Mouse (Mus musculus) limb, embryonic 12.5 days (tissue): ENCODE results near the gene Mboat2. TPM values are rescaled to one million over a fixed set of nuclear protein-coding genes. Genes with fewer than 3 reads are reported as not detected.

ENCODE experiments used
- ATAC-seq: fragments of 200-750 bp; cut with Nextera tagmentation; 2 replicates; pipeline ENCODE4 v1.8.0; 2017; ENCODE audit warnings: low read depth, moderate TSS enrichment; ENCODE audit not compliant: insufficient number of reproducible peaks, insufficient read depth, low FRiP score, low TSS enrichment
- H3K27ac ChIP-seq: fragments of 300-500 bp; sonication (generic); 2 replicates; pipeline ENCODE4 v1.5.1; 2016; ENCODE audit warnings: mild to moderate bottlenecking, moderate library complexity
- H3K27me3 ChIP-seq: fragments of 300-500 bp; sonication (generic); 2 replicates; pipeline ENCODE4 v1.6.1; 2016; ENCODE audit warnings: mild to moderate bottlenecking, moderate library complexity
- H3K36me3 ChIP-seq: fragments of 300-500 bp; sonication (generic); 2 replicates; pipeline ENCODE4 v1.6.1; 2016; ENCODE audit warnings: mild to moderate bottlenecking, moderate library complexity
- H3K4me1 ChIP-seq: fragments of 300-500 bp; sonication (generic); replicated peaks from 2 replicates; pipeline ENCODE4 v1.6.1; 2016
- H3K4me2 ChIP-seq: fragments of 300-500 bp; sonication (generic); 2 replicates; pipeline ENCODE4 v1.6.1; 2016; ENCODE audit warnings: mild to moderate bottlenecking, moderate library complexity
- H3K4me3 ChIP-seq: fragments of 300-500 bp; sonication (generic); replicated peaks from 2 replicates; pipeline ENCODE4 v1.5.1; 2016; ENCODE audit warnings: mild to moderate bottlenecking
- H3K9ac ChIP-seq: fragments of 300-500 bp; sonication (generic); replicated peaks from 2 replicates; pipeline ENCODE4 v1.6.1; 2016; ENCODE audit warnings: mild to moderate bottlenecking, moderate library complexity
- H3K9me3 ChIP-seq: fragments of 300-500 bp; sonication (generic); 2 replicates; pipeline ENCODE4 v1.6.1; 2016; ENCODE audit warnings: mild to moderate bottlenecking, moderate library complexity
- WGBS: fragments of 180-500 bp; shearing (Covaris S2); methylation state at CpG from one replicate; pipeline ENCODE4 v1.1.7; 2016; 5-methylcytosine and 5-hydroxymethylcytosine counted together
- polyA plus RNA-seq: library from polyadenylated mRNA; unstranded; fragments of >200 nt; fragmentation: Nextera tagmentation; extraction: Ambion mirVana; gene quantifications from 2 replicates; pipeline ENCODE4 v1.2.1, GENCODE M21; 2016

Mboat2 gene
- polyA plus RNA-seq, 1 experiment from 2014 or later, result 59.1 TPM

GRCm38 (mm10) chr12:24972371-24973350 is 142.0 kb downstream of the Mboat2 start:
- Histone ChIP-seq H3K4me3 (no peak overlapping the region), H3K4me2 (no peak overlapping the region), H3K4me1 (peaks cover 6% of the 10 kb centered on the region; the same call in 1 of the 2 replicates), H3K27ac (no peak overlapping the region), H3K27me3 (no peaks in the 10 kb centered on the region), H3K9ac (no peak overlapping the region), H3K9me3 (no peaks in the 10 kb centered on the region), H3K36me3 (no peaks in the 10 kb centered on the region)
- no peak for ATAC-seq
- WGBS, result 63% methylated on average over 8 of the region's 8 CpGs

- no peak overlapping the region for H3K4me3 ChIP-seq
- H3K36me3 ChIP-seq, result no peaks in the 10 kb centered on the region
- H3K9me3 ChIP-seq, result no peaks in the 10 kb centered on the region
- no peak overlapping the region for H3K27ac ChIP-seq
- H3K9ac ChIP-seq, result no peak overlapping the region
- WGBS, result 71% methylated on average over 5 of the region's 5 CpGs
- peaks cover 6% of the 10 kb centered on the region; the same call in 1 of the 2 replicates for H3K4me1 ChIP-seq
- H3K27me3 ChIP-seq, result no peaks in the 10 kb centered on the region
- no peak for ATAC-seq
- no peak overlapping the region for H3K4me2 ChIP-seq
These were observed 142.9 kb downstream of the Mboat2 start for GRCm38 (mm10) chr12:24973586-24973985.

GRCm38 (mm10) chr12:24974446-24975114 is 143.9 kb downstream of the Mboat2 start, which contains the start of gene Kidins220:
TSS of gene Kidins220 (plus strand) at chr12:24974925.
- H3K4me2 ChIP-seq, result peak within 1 kb of the TSS; percentile 54
- no peaks in the 10 kb centered on the region for H3K9me3 ChIP-seq
- ATAC-seq, result peak; percentile 86
- peaks cover 6% of the 10 kb centered on the region; the same call in 1 of the 2 replicates for H3K4me1 ChIP-seq
- H3K9ac ChIP-seq, result peak within 1 kb of the TSS; percentile 63
- H3K4me3 ChIP-seq, result peak within 1 kb of the TSS; percentile 70
- no peaks in the 10 kb centered on the region for H3K27me3 ChIP-seq
- H3K27ac ChIP-seq, result peak within 1 kb of the TSS; percentile 85
- 15% methylated on average over 29 of the region's 29 CpGs for WGBS
- no peaks in the 10 kb centered on the region for H3K36me3 ChIP-seq

GRCm38 (mm10) chr12:24975115-24975733 is 144.5 kb downstream of the Mboat2 start:
- H3K4me3 ChIP-seq, result peak overlapping the region; percentile 70
- no peaks in the 10 kb centered on the region for H3K27me3 ChIP-seq
- no peaks in the 10 kb centered on the region for H3K36me3 ChIP-seq
- peak overlapping the region; percentile 85 for H3K27ac ChIP-seq
- H3K9me3 ChIP-seq, result no peaks in the 10 kb centered on the region
- peak overlapping the region; percentile 54 for H3K4me2 ChIP-seq
- H3K9ac ChIP-seq, result peak overlapping the region; percentile 63
- H3K4me1 ChIP-seq, result peaks cover 6% of the 10 kb centered on the region; the same call in 1 of the 2 replicates
- ATAC-seq, result peak; percentile 82; the same call in 1 of the 2 replicates
- under 1% methylated on average over 26 of the region's 31 CpGs for WGBS

- H3K4me3 ChIP-seq, result no peak overlapping the region
- WGBS, result 91% methylated on average over 5 of the region's 5 CpGs
- no peak overlapping the region for H3K27ac ChIP-seq
- no peak overlapping the region for H3K4me2 ChIP-seq
- ATAC-seq, result no peak
- no peaks in the 10 kb centered on the region for H3K27me3 ChIP-seq
- H3K9ac ChIP-seq, result no peak overlapping the region
- H3K36me3 ChIP-seq, result peaks cover 48% of the 10 kb centered on the region
- H3K4me1 ChIP-seq, result no peaks in the 10 kb centered on the region
- no peaks in the 10 kb centered on the region for H3K9me3 ChIP-seq
These were observed 154.5 kb downstream of the Mboat2 start for GRCm38 (mm10) chr12:24985226-24985625.

GRCm38 (mm10) chr12:24995350-24995749 is 164.7 kb downstream of the Mboat2 start:
- H3K27me3 ChIP-seq, result no peaks in the 10 kb centered on the region
- no peaks in the 10 kb centered on the region for H3K4me1 ChIP-seq
- no peaks in the 10 kb centered on the region for H3K9me3 ChIP-seq
- WGBS, result 91% methylated on average over 4 of the region's 4 CpGs
- no peak for ATAC-seq
- H3K36me3 ChIP-seq, result peaks cover 91% of the 10 kb centered on the region
- H3K9ac ChIP-seq, result no peak overlapping the region
- no peak overlapping the region for H3K27ac ChIP-seq
- no peak overlapping the region for H3K4me3 ChIP-seq
- H3K4me2 ChIP-seq, result no peak overlapping the region

GRCm38 (mm10) chr12:25005350-25005749 is 174.7 kb downstream of the Mboat2 start:
- no peaks in the 10 kb centered on the region for H3K9me3 ChIP-seq
- 80% methylated on average over 6 of the region's 6 CpGs for WGBS
- no peak overlapping the region for H3K9ac ChIP-seq
- H3K4me2 ChIP-seq, result no peak overlapping the region
- H3K4me1 ChIP-seq, result no peaks in the 10 kb centered on the region
- no peak overlapping the region for H3K27ac ChIP-seq
- no peak for ATAC-seq
- H3K27me3 ChIP-seq, result no peaks in the 10 kb centered on the region
- no peak overlapping the region for H3K4me3 ChIP-seq
- H3K36me3 ChIP-seq, result peaks cover 67% of the 10 kb centered on the region

GRCm38 (mm10) chr12:25009957-25010356 is 179.3 kb downstream of the Mboat2 start:
- Histone ChIP-seq H3K4me3 (no peak overlapping the region), H3K4me2 (no peak overlapping the region), H3K36me3 (peaks cover 69% of the 10 kb centered on the region), H3K9ac (no peak overlapping the region), H3K27ac (no peak overlapping the region), H3K9me3 (no peaks in the 10 kb centered on the region), H3K27me3 (no peaks in the 10 kb centered on the region), H3K4me1 (no peaks in the 10 kb centered on the region; the same call in 1 of the 2 replicates)
- no peak for ATAC-seq
- WGBS, result 91% methylated on average over 9 of the region's 9 CpGs

- Histone ChIP-seq H3K4me2 (no peak overlapping the region), H3K9me3 (no peaks in the 10 kb centered on the region), H3K9ac (no peak overlapping the region), H3K27ac (no peak overlapping the region), H3K4me3 (no peak overlapping the region), H3K4me1 (no peaks in the 10 kb centered on the region; the same call in 1 of the 2 replicates), H3K36me3 (peaks cover 69% of the 10 kb centered on the region), H3K27me3 (no peaks in the 10 kb centered on the region)
- 95% methylated on average over 1 of the region's 1 CpGs for WGBS
- ATAC-seq, result no peak
These were observed 179.7 kb downstream of the Mboat2 start for GRCm38 (mm10) chr12:25010416-25010815.

GRCm38 (mm10) chr12:25011733-25012367 is 181.2 kb downstream of the Mboat2 start:
- Histone ChIP-seq H3K4me2 (no peak overlapping the region), H3K27ac (no peak overlapping the region), H3K4me3 (no peak overlapping the region), H3K36me3 (peaks cover 80% of the 10 kb centered on the region), H3K27me3 (no peaks in the 10 kb centered on the region), H3K9me3 (no peaks in the 10 kb centered on the region), H3K9ac (no peak overlapping the region), H3K4me1 (no peaks in the 10 kb centered on the region; the same call in 1 of the 2 replicates)
- no peak for ATAC-seq
- WGBS, result 64% methylated on average over 15 of the region's 15 CpGs
